ENCODE assay signal across 31 mouse cellular contexts in the genomic region with DNA sequence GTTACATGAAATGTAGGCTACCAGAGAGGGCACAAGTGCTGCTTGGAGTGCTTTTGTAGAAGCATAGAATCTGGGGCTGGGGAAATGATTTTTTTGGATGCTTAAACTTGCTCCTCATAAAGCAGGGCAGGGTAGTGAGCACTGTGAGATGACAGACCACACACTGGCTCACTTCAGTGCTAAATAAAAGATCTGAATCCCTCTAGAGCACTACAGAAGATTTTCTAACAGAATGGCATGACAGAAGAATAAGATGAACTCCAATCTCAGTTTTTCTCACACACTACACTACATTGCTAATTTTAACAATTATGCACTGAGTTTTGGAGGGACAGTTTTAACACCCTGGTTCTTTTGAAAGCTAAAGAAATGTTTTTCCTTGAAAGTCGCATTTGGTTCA.
"Had no signal": no experiment of that assay in that cellular context is flagged by ENCODE, and none has a peak within 500 bp of the region (broad histone marks: within the 10 kb centered on the region; RNA-seq: fewer than 3 reads in every experiment).

No protein-coding gene starts in this region.

- H3K4me2 ChIP-seq: limb, embryonic 12.5 days; limb, embryonic 13.5 days; limb, embryonic 15.5 days; liver, embryonic 11.5 days; liver, embryonic 12.5 days; liver, embryonic 13.5 days; liver, embryonic 15.5 days; lung, embryonic 14.5 days; lung, embryonic 15.5 days; midbrain, embryonic 11.5 days; midbrain, embryonic 12.5 days; midbrain, embryonic 13.5 days; neural tube, embryonic 12.5 days; neural tube, embryonic 13.5 days had no signal

- H3K4me3 ChIP-seq: limb, embryonic 10.5 days; limb, embryonic 12.5 days; limb, embryonic 13.5 days; limb, embryonic 15.5 days; liver, embryonic 12.5 days; liver, embryonic 13.5 days; liver, embryonic 15.5 days; lung, embryonic 15.5 days; megakaryocyte, embryonic 14.5 days; midbrain, embryonic 10.5 days; midbrain, embryonic 12.5 days; midbrain, embryonic 13.5 days; myocyte; neural tube, embryonic 12.5 days; neural tube, embryonic 13.5 days had no signal

- ATAC-seq: liver, embryonic 12.5 days; liver, postnatal 0 days; lung, postnatal 0 days; midbrain, embryonic 13.5 days had no signal

- H3K36me3 ChIP-seq: limb, embryonic 10.5 days; limb, embryonic 12.5 days; limb, embryonic 13.5 days; limb, embryonic 15.5 days; liver, embryonic 12.5 days; liver, embryonic 13.5 days; liver, embryonic 15.5 days; lung, embryonic 15.5 days; midbrain, embryonic 10.5 days; midbrain, embryonic 12.5 days; midbrain, embryonic 13.5 days; neural tube, embryonic 12.5 days; neural tube, embryonic 13.5 days had no signal

- H3K27me3 ChIP-seq: limb, embryonic 12.5 days; limb, embryonic 13.5 days; limb, embryonic 15.5 days; liver, embryonic 12.5 days; liver, embryonic 13.5 days; liver, embryonic 15.5 days; lung, embryonic 15.5 days; megakaryocyte, embryonic 14.5 days; midbrain, embryonic 12.5 days; midbrain, embryonic 13.5 days; neural tube, embryonic 12.5 days; neural tube, embryonic 13.5 days had no signal

- H3K9me3 ChIP-seq: limb, embryonic 10.5 days; limb, embryonic 12.5 days; limb, embryonic 13.5 days; limb, embryonic 15.5 days; liver, embryonic 12.5 days; liver, embryonic 13.5 days; liver, embryonic 15.5 days; lung, embryonic 15.5 days; megakaryocyte, embryonic 14.5 days; midbrain, embryonic 10.5 days; midbrain, embryonic 12.5 days; midbrain, embryonic 13.5 days; neural tube, embryonic 12.5 days; neural tube, embryonic 13.5 days had no signal

- H3K4me1 ChIP-seq: limb, embryonic 12.5 days; limb, embryonic 13.5 days; limb, embryonic 15.5 days; liver, embryonic 12.5 days; liver, embryonic 13.5 days; liver, embryonic 15.5 days; lung, embryonic 15.5 days; megakaryocyte, embryonic 14.5 days; midbrain, embryonic 10.5 days; midbrain, embryonic 12.5 days; midbrain, embryonic 13.5 days; neural tube, embryonic 12.5 days; neural tube, embryonic 13.5 days had no signal

- H3K27ac ChIP-seq: limb, embryonic 10.5 days; limb, embryonic 12.5 days; limb, embryonic 13.5 days; limb, embryonic 15.5 days; liver, embryonic 12.5 days; liver, embryonic 13.5 days; liver, embryonic 14.5 days; liver, embryonic 15.5 days; lung, embryonic 15.5 days; macrophage; midbrain, embryonic 10.5 days; midbrain, embryonic 12.5 days; midbrain, embryonic 13.5 days; neural tube, embryonic 12.5 days; neural tube, embryonic 13.5 days had no signal

- DNase-seq: left cerebral cortex, postnatal 4 days; liver; liver, embryonic 13.5 days; liver, postnatal 0 days; lung, adult 18-20 months; lung, adult 2 months; lung, embryonic 14.5 days; lung, postnatal 10 days; lung, postnatal 14 days; lung, postnatal 36 days; lung, postnatal 4 days; midbrain, embryonic 14.5 days had no signal

- H3K9ac ChIP-seq: limb, embryonic 12.5 days; limb, embryonic 13.5 days; limb, embryonic 15.5 days; liver, embryonic 12.5 days; liver, embryonic 13.5 days; liver, embryonic 14.5 days; liver, embryonic 15.5 days; liver, postnatal 0 days; lung, embryonic 14.5 days; lung, embryonic 15.5 days; midbrain, embryonic 12.5 days; midbrain, embryonic 13.5 days; neural tube, embryonic 12.5 days; neural tube, embryonic 13.5 days had no signal
